Mouse (Mus musculus): ENCODE measurements around the gene Akap6.

DNA sequence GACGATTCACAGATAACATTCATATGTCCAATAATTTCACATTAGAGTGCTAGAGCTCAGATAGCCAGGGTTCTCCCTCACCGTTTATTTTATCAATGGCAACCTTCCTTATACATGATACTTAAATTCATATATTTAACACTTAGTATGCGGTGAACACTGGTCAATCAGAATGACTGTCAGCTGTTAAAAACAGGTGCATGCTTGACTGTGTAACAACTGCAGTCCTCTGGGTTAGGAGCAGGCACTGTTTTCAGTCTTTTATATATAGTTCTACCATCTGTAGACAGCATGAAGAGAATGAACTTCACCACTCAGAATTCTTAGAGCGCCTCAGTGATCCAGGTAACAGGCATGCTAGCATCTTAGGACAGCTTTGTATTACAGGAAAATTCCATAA lies 158.1 kb downstream of the Akap6 start:
- no peak for TF ChIP-seq CTCF (IDR thresholded peaks at IDR 0.05; ENCODE audit: borderline replicate concordance, control insufficient read depth, extremely low read depth, insufficient read depth, low read length, poor library complexity)
- TF ChIP-seq POLR2A (IDR thresholded peaks at IDR 0.05; ENCODE audit: control insufficient read depth, extremely low read depth, insufficient read depth, low read length, poor library complexity) = no peak

All from thymus, adult 2 months (tissue).